Mouse (Mus musculus) forebrain, embryonic 14.5 days (tissue): ENCODE data around the gene Prkcd. TPM values are rescaled to one million over a fixed set of nuclear protein-coding genes. Genes with fewer than 3 reads are reported as not detected.
A peak's percentile ranks its signal among the peaks of the same experiment; 100 is the strongest.

Source experiments
- ATAC-seq: fragments of 200-750 bp; cut with Nextera tagmentation; 2 replicates; pipeline ENCODE4 v1.8.0; 2017; ENCODE audit warnings: mild to moderate bottlenecking, moderate library complexity
- DNase-seq: peaks from one replicate; pipeline ENCODE4 v3.0.0-alpha.2; 2015; ENCODE audit warnings: low spot score
- H3K27ac ChIP-seq: fragments of 300-500 bp; sonication (generic); 2 replicates; pipeline ENCODE4 v1.5.1; 2014; ENCODE audit warnings: low read depth, mild to moderate bottlenecking, control low read depth, low read length, moderate library complexity
- H3K27me3 ChIP-seq: fragments of 300-500 bp; sonication (generic); replicated peaks from 2 replicates; pipeline ENCODE4 v1.6.1; 2014; ENCODE audit warnings: low read length, control low read depth, mixed read lengths; ENCODE audit not compliant: control insufficient read depth, insufficient read depth
- H3K36me3 ChIP-seq: fragments of 300-500 bp; sonication (generic); 2 replicates; pipeline ENCODE4 v1.6.1; 2014; ENCODE audit warnings: low read length, control low read depth; ENCODE audit not compliant: control insufficient read depth, insufficient read depth
- H3K4me1 ChIP-seq: fragments of 300-500 bp; sonication (generic); 2 replicates; pipeline ENCODE4 v1.6.1; 2014; ENCODE audit warnings: antibody characterized with exemption, low read length, control low read depth; ENCODE audit not compliant: control insufficient read depth, insufficient read depth
- H3K4me2 ChIP-seq: fragments of 300-500 bp; sonication (generic); 2 replicates; pipeline ENCODE4 v1.6.1; 2014; ENCODE audit warnings: mild to moderate bottlenecking, control low read depth, low read length
- H3K4me3 ChIP-seq: fragments of 300-500 bp; sonication (generic); 2 replicates; pipeline ENCODE4 v1.5.1; 2014; ENCODE audit warnings: low read depth, low read length, control low read depth
- H3K9ac ChIP-seq: fragments of 300-500 bp; sonication (generic); 2 replicates; pipeline ENCODE4 v1.6.1; 2014; ENCODE audit warnings: mild to moderate bottlenecking, low read length, control low read depth, moderate library complexity
- H3K9me3 ChIP-seq: fragments of 300-500 bp; sonication (generic); replicated peaks from 2 replicates; pipeline ENCODE4 v1.6.1; 2016; ENCODE audit warnings: low read length, control low read depth, mixed read lengths; ENCODE audit not compliant: control insufficient read depth
- WGBS: fragments of 180-500 bp; shearing (Covaris S2); extraction: QIAGEN DNeasy Blood & Tissue Kit; methylation state at CpG from one replicate; pipeline ENCODE4 v1.1.7; 2014; 5-methylcytosine and 5-hydroxymethylcytosine counted together
- polyA plus RNA-seq: library from polyadenylated mRNA; unstranded; fragments of >200 nt; fragmentation: Nextera tagmentation; extraction: Ambion mirVana; gene quantifications from 2 replicates; pipeline ENCODE4 v1.2.1, GENCODE M21; 2014

The Prkcd gene
- polyA plus RNA-seq, 1 experiment from 2014 or later = 17.9 TPM

GRCm38 (mm10) chr14:30564451-30564850 lies 61.6 kb downstream of the Prkcd start:
- Histone ChIP-seq H3K36me3 (peaks cover 79% of the 10 kb centered on the region), H3K4me1 (peaks cover 7% of the 10 kb centered on the region), H3K27me3 (no peaks in the 10 kb centered on the region), H3K27ac (no peak overlapping the region), H3K9me3 (no peaks in the 10 kb centered on the region), H3K4me2 (no peak overlapping the region), H3K9ac (no peak overlapping the region), H3K4me3 (no peak overlapping the region)
- ATAC-seq (no peak), DNase-seq (no peak)
- WGBS = 95% methylated on average over 2 of the region's 2 CpGs

GRCm38 (mm10) chr14:30562343-30562742 lies 63.7 kb downstream of the Prkcd start:
- Histone ChIP-seq H3K27ac (no peak overlapping the region), H3K36me3 (peaks cover 75% of the 10 kb centered on the region), H3K27me3 (no peaks in the 10 kb centered on the region), H3K9me3 (no peaks in the 10 kb centered on the region), H3K4me1 (peaks cover 7% of the 10 kb centered on the region), H3K4me2 (no peak overlapping the region), H3K4me3 (no peak overlapping the region), H3K9ac (no peak overlapping the region)
- DNase-seq (no peak), ATAC-seq (no peak)

- H3K9ac ChIP-seq = no peak overlapping the region
- ATAC-seq (peak; percentile 82), DNase-seq (peak; percentile 80)
- no peaks in the 10 kb centered on the region for H3K9me3 ChIP-seq
- no peaks in the 10 kb centered on the region for H3K27me3 ChIP-seq
- no peak overlapping the region for H3K4me2 ChIP-seq
- peaks cover 68% of the 10 kb centered on the region for H3K36me3 ChIP-seq
- 33% methylated on average over 14 of the region's 14 CpGs for WGBS
- peak overlapping the region; percentile 66 for H3K27ac ChIP-seq
- no peak overlapping the region for H3K4me3 ChIP-seq
- peaks cover 7% of the 10 kb centered on the region for H3K4me1 ChIP-seq
Measured at GRCm38 (mm10) chr14:30561470-30562187, 64.4 kb downstream of the Prkcd start.

- no peak overlapping the region for H3K4me2 ChIP-seq
- DNase-seq (no peak), ATAC-seq (no peak)
- no peak overlapping the region for H3K9ac ChIP-seq
- H3K36me3 ChIP-seq = peaks cover 67% of the 10 kb centered on the region
- peak overlapping the region; percentile 66; the same call in 1 of the 2 replicates for H3K27ac ChIP-seq
- H3K27me3 ChIP-seq = no peaks in the 10 kb centered on the region
- no peaks in the 10 kb centered on the region for H3K9me3 ChIP-seq
- 86% methylated on average over 13 of the region's 13 CpGs for WGBS
- H3K4me1 ChIP-seq = peaks cover 7% of the 10 kb centered on the region
- no peak overlapping the region for H3K4me3 ChIP-seq
Measured at GRCm38 (mm10) chr14:30560803-30561389, 65.1 kb downstream of the Prkcd start.

- Histone ChIP-seq H3K27ac (no peak overlapping the region), H3K4me3 (no peak overlapping the region), H3K9ac (no peak overlapping the region), H3K36me3 (peaks cover 52% of the 10 kb centered on the region), H3K4me2 (no peak overlapping the region), H3K27me3 (no peaks in the 10 kb centered on the region), H3K9me3 (no peaks in the 10 kb centered on the region), H3K4me1 (peaks cover 7% of the 10 kb centered on the region)
- no peak for ATAC-seq
- no peak for DNase-seq
- WGBS = 86% methylated on average over 17 of the region's 17 CpGs
Measured at GRCm38 (mm10) chr14:30559321-30559850, 66.6 kb downstream of the Prkcd start.

DNA sequence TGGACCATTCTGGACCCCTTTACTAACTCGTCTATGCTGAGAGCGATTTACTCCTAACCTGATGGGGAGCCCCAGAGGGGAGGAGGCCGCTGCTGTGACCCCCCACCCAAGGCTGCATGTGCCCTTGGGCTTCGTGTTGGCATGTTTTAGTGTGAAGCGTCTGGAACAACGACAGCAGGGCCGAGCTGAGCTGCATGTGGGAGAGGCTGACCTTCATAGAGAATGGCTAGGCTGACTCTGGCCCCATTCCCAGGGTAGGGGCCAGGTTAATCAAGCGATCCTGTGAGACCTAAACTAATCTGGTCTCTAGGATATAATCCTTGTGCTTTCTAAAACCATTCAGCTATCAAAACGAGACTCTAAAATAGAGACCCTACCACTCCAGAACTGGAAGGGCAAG lies 68.3 kb downstream of the Prkcd start:
- no peak overlapping the region for H3K4me3 ChIP-seq
- no peaks in the 10 kb centered on the region for H3K9me3 ChIP-seq
- no peak for ATAC-seq
- no peak overlapping the region for H3K4me2 ChIP-seq
- WGBS = 66% methylated on average over 9 of the region's 9 CpGs
- H3K27ac ChIP-seq = no peak overlapping the region
- peaks cover 50% of the 10 kb centered on the region for H3K36me3 ChIP-seq
- H3K27me3 ChIP-seq = no peaks in the 10 kb centered on the region
- no peak overlapping the region for H3K9ac ChIP-seq
- H3K4me1 ChIP-seq = peaks cover 7% of the 10 kb centered on the region
- no peak for DNase-seq

GRCm38 (mm10) chr14:30556651-30557050 lies 69.4 kb downstream of the Prkcd start:
- Histone ChIP-seq H3K4me2 (no peak overlapping the region), H3K9me3 (no peaks in the 10 kb centered on the region), H3K36me3 (peaks cover 50% of the 10 kb centered on the region), H3K27ac (no peak overlapping the region), H3K9ac (no peak overlapping the region), H3K4me1 (peaks cover 8% of the 10 kb centered on the region), H3K27me3 (no peaks in the 10 kb centered on the region), H3K4me3 (no peak overlapping the region)
- ATAC-seq (no peak), DNase-seq (no peak)
- 88% methylated on average over 2 of the region's 2 CpGs for WGBS

DNA sequence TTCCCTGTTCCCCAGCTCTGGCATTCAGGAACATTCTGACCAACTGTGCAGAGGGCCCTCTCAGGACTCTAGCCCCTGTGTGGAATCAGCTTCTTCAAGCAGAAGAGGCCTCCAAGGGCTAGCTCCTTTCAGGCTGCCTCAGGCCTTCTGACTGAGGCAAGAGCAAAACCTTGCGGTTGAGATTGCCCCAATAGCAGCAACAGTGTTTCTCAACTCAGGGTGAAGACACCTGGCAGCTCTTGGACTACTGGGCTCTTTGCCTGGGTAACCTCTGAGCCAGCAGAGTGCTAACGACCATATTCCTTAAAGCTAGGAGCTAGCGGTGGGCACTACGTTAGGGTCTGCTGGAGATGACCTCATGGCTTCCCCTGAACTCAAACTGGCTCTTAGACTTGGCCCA lies 72.8 kb downstream of the Prkcd start:
- H3K27me3 ChIP-seq = no peaks in the 10 kb centered on the region
- 79% methylated on average over 4 of the region's 4 CpGs for WGBS
- no peak overlapping the region for H3K4me2 ChIP-seq
- no peak for ATAC-seq
- H3K9me3 ChIP-seq = no peaks in the 10 kb centered on the region
- H3K27ac ChIP-seq = no peak overlapping the region
- H3K4me1 ChIP-seq = peaks cover 22% of the 10 kb centered on the region
- no peak for DNase-seq
- no peak overlapping the region for H3K4me3 ChIP-seq
- H3K36me3 ChIP-seq = peaks cover 16% of the 10 kb centered on the region
- H3K9ac ChIP-seq = no peak overlapping the region

DNA sequence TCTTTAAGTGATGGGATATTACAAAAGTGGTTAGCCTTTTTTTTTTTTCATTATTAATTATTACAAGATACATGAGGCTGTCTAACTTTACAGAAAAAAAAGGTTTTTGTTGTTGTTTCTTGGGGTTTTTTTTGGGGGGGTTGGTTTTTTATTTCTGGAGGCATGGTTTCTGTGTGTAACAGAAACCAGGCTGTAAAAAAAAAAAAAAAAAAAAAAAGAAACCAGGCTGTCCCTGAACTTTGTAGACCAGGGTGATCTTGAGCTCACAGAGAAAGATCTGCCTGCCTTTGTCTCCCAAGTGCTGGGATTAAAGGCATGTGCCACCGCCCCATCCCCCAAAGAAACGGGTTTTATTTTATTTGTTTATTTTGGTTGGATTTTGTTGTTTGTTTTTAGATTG lies 74.0 kb downstream of the Prkcd start:
- H3K4me3 ChIP-seq = no peak overlapping the region
- H3K27me3 ChIP-seq = no peaks in the 10 kb centered on the region
- H3K9me3 ChIP-seq = no peaks in the 10 kb centered on the region
- no peak overlapping the region for H3K27ac ChIP-seq
- no peak for DNase-seq
- H3K36me3 ChIP-seq = peaks cover 12% of the 10 kb centered on the region
- no peak overlapping the region for H3K9ac ChIP-seq
- H3K4me1 ChIP-seq = peaks cover 23% of the 10 kb centered on the region
- H3K4me2 ChIP-seq = peak overlapping the region; percentile 80
- no peak for ATAC-seq
- 79% methylated on average over 2 of the region's 2 CpGs for WGBS
